Mouse (Mus musculus) bone marrow, adult 2 months (tissue): ENCODE data around the gene Cyp2c68.
"Not testable (repeated sequence)": the region's sequence is repeated elsewhere in the genome, so short reads cannot be mapped to it uniquely, and the experiment has no call there.

Source experiments
- CTCF ChIP-seq: fragments of 200-500 bp; IDR thresholded peaks from 2 replicates; pipeline ENCODE4 v1.5.1; 2011; ENCODE audit warnings: low read length, control low read depth; ENCODE audit not compliant: control insufficient read depth, insufficient read depth
- POLR2A ChIP-seq: fragments of 200-500 bp; IDR thresholded peaks from 2 replicates; pipeline ENCODE4 v1.6.1; 2011; ENCODE audit warnings: low read depth, mild to moderate bottlenecking, control low read depth, low read length, borderline replicate concordance; ENCODE audit not compliant: control insufficient read depth

GRCm38 (mm10) chr19:39711116-39711515 lies 29.7 kb downstream of the Cyp2c68 start:
- not testable (repeated sequence) for TF ChIP-seq POLR2A, CTCF
